8 mouse cellular contexts compared by ENCODE assay signal in genomic region chr6:59024806-59025205, GRCm38 (mm10). TPM values are rescaled to one million over a fixed set of nuclear protein-coding genes. Genes with fewer than 3 reads are reported as not detected.
DNase-seq lines count a peak whose midpoint lies in the region; ATAC-seq lines count a peak whose summit lies in the region.

No protein-coding gene starts in this region.

- H3K9me3 ChIP-seq in heart, embryonic 15.5 days (replicated peaks), result no peaks in the 10 kb centered on the region
- no peaks in the 10 kb centered on the region for H3K9me3 ChIP-seq in embryonic facial prominence, embryonic 13.5 days
- no peaks in the 10 kb centered on the region for H3K9me3 ChIP-seq in hindbrain, embryonic 16.5 days (ENCODE audit: control insufficient read depth, low read length)
- H3K9me3 ChIP-seq in midbrain, embryonic 14.5 days (ENCODE audit: control insufficient read depth, low read length), result no peaks in the 10 kb centered on the region

- no peak for DNase-seq in heart, adult 9 months (ENCODE audit: low spot score in 2 of 2)
- no peak for DNase-seq in midbrain, embryonic 14.5 days
- DNase-seq in layer of hippocampus, postnatal 10 days (ENCODE audit: low spot score in 2 of 2), result no peak
- no peak for DNase-seq in right cerebral cortex, adult 18-20 months
- no peak for DNase-seq in gastrocnemius, adult 18-20 months (ENCODE audit: low spot score)

- ATAC-seq in heart, embryonic 15.5 days (replicated peaks; ENCODE audit: insufficient number of reproducible peaks, insufficient read depth, low FRiP score, low read depth), result no peak
- no peak for ATAC-seq in embryonic facial prominence, embryonic 13.5 days (ENCODE audit: insufficient number of reproducible peaks, insufficient read depth, low FRiP score, low TSS enrichment, low read depth)
- peak; percentile 7; the same call in 1 of the 2 replicates for ATAC-seq in hindbrain, embryonic 16.5 days
- ATAC-seq in midbrain, embryonic 14.5 days (ENCODE audit: low FRiP score, low TSS enrichment), result no peak

- peak overlapping the region; percentile 78 for H3K4me3 ChIP-seq in heart, embryonic 15.5 days
- peak overlapping the region; percentile 63 for H3K4me3 ChIP-seq in embryonic facial prominence, embryonic 13.5 days
- peak overlapping the region; percentile 57 for H3K4me3 ChIP-seq in hindbrain, embryonic 16.5 days (ENCODE audit: low read length)
- H3K4me3 ChIP-seq in midbrain, embryonic 14.5 days (replicated peaks; ENCODE audit: low read depth, low read length), result peak overlapping the region; percentile 60

- peak overlapping the region; percentile 70 for H3K4me2 ChIP-seq in heart, embryonic 15.5 days
- H3K4me2 ChIP-seq in embryonic facial prominence, embryonic 13.5 days, result peak overlapping the region; percentile 72
- H3K4me2 ChIP-seq in hindbrain, embryonic 16.5 days (ENCODE audit: low read length), result peak overlapping the region; percentile 56
- peak overlapping the region; percentile 61 for H3K4me2 ChIP-seq in midbrain, embryonic 14.5 days (ENCODE audit: low read length)

- WGBS in heart, embryonic 15.5 days, result 10% methylated on average over 3 of the region's 3 CpGs
- 17% methylated on average over 3 of the region's 3 CpGs for WGBS in embryonic facial prominence, embryonic 13.5 days
- 33% methylated on average over 3 of the region's 3 CpGs for WGBS in hindbrain, embryonic 16.5 days
- 29% methylated on average over 3 of the region's 3 CpGs for WGBS in midbrain, embryonic 14.5 days

- H3K27me3 ChIP-seq in heart, embryonic 15.5 days, result no peaks in the 10 kb centered on the region
- H3K27me3 ChIP-seq in embryonic facial prominence, embryonic 13.5 days, result no peaks in the 10 kb centered on the region
- no peaks in the 10 kb centered on the region for H3K27me3 ChIP-seq in hindbrain, embryonic 16.5 days (replicated peaks; ENCODE audit: control insufficient read depth, insufficient read depth, low read length)
- H3K27me3 ChIP-seq in midbrain, embryonic 14.5 days (ENCODE audit: control insufficient read depth, insufficient read depth, low read length), result no peaks in the 10 kb centered on the region

- H3K36me3 ChIP-seq in heart, embryonic 15.5 days, result no peaks in the 10 kb centered on the region
- no peaks in the 10 kb centered on the region for H3K36me3 ChIP-seq in embryonic facial prominence, embryonic 13.5 days
- no peaks in the 10 kb centered on the region for H3K36me3 ChIP-seq in hindbrain, embryonic 16.5 days (ENCODE audit: control insufficient read depth, insufficient read depth, low read length)
- H3K36me3 ChIP-seq in midbrain, embryonic 14.5 days (ENCODE audit: control insufficient read depth, insufficient read depth, low read length), result no peaks in the 10 kb centered on the region

- no peak overlapping the region for H3K9ac ChIP-seq in heart, embryonic 15.5 days
- peak overlapping the region; percentile 28; the same call in 1 of the 2 replicates for H3K9ac ChIP-seq in embryonic facial prominence, embryonic 13.5 days
- H3K9ac ChIP-seq in hindbrain, embryonic 16.5 days (ENCODE audit: low read depth, low read length), result peak overlapping the region; percentile 62
- H3K9ac ChIP-seq in midbrain, embryonic 14.5 days (replicated peaks; ENCODE audit: low read length), result no peak overlapping the region

- H3K4me1 ChIP-seq in heart, embryonic 15.5 days (replicated peaks), result peaks cover 7% of the 10 kb centered on the region
- H3K4me1 ChIP-seq in embryonic facial prominence, embryonic 13.5 days, result peaks cover 5% of the 10 kb centered on the region; the same call in 1 of the 2 replicates
- peaks cover 4% of the 10 kb centered on the region; the same call in 1 of the 2 replicates for H3K4me1 ChIP-seq in hindbrain, embryonic 16.5 days (ENCODE audit: control insufficient read depth, insufficient read depth, low read depth, low read length)
- 0 out of 2 replicates have a peak, but pooled peaks cover 13% of the 10 kb centered on the region for H3K4me1 ChIP-seq in midbrain, embryonic 14.5 days (ENCODE audit: control insufficient read depth, insufficient read depth, low read length)

- H3K27ac ChIP-seq in heart, embryonic 15.5 days, result peak overlapping the region; percentile 92
- 0 out of 2 replicates have a peak overlapping the region, but pooled peaks have one; percentile 33 for H3K27ac ChIP-seq in embryonic facial prominence, embryonic 13.5 days
- H3K27ac ChIP-seq in hindbrain, embryonic 16.5 days (ENCODE audit: low read depth, low read length), result no peak overlapping the region; the same call in 1 of the 2 replicates
- H3K27ac ChIP-seq in midbrain, embryonic 14.5 days (replicated peaks; ENCODE audit: low read depth, low read length), result no peak overlapping the region; the same call in 1 of the 2 replicates

RNA-seq across cellular contexts. Expression of gene Fam13a, which starts 0.5 kb away (rescaled TPM):
- polyA plus RNA-seq in heart, embryonic 15.5 days (2015; fragmentation: Nextera tagmentation; extraction: Ambion mirVana), result 9.1 and 9.3 TPM in 2 replicates
- polyA plus RNA-seq in embryonic facial prominence, embryonic 13.5 days (2015; fragmentation: Nextera tagmentation; extraction: Ambion mirVana), result 6.8 and 7.5 TPM in 2 replicates
- polyA plus RNA-seq in hindbrain, embryonic 16.5 days (2015; fragmentation: Nextera tagmentation; extraction: Ambion mirVana), result 11.2 and 16.3 TPM in 2 replicates
- 7.9 and 10.5 TPM in 2 replicates for polyA plus RNA-seq in midbrain, embryonic 14.5 days (2014; fragmentation: Nextera tagmentation; extraction: Ambion mirVana)
- 10 to 100 TPM; 16.0 to 16.5 TPM for total RNA-seq in layer of hippocampus, postnatal 10 days (2021)
- 1 to 10 TPM; 9.6 to 9.8 TPM for total RNA-seq in gastrocnemius, adult 18-20 months (2021)

Comparison
In these comparisons a context has a peak if more than half of its experiments do, and no peak if none do; other contexts are left out.
1. H3K27ac ChIP-seq: peak in heart, embryonic 15.5 days (single experiment) and embryonic facial prominence, embryonic 13.5 days (single experiment); none in hindbrain, embryonic 16.5 days (single experiment) and midbrain, embryonic 14.5 days (single experiment).
2. H3K9ac ChIP-seq: peak in embryonic facial prominence, embryonic 13.5 days (single experiment) and hindbrain, embryonic 16.5 days (single experiment); none in heart, embryonic 15.5 days (single experiment) and midbrain, embryonic 14.5 days (single experiment).
3. Peak in every context shown above with its lines, with median percentiles within 50 percentile points of each other: H3K4me2 ChIP-seq and H3K4me3 ChIP-seq.